Comparison of ENCODE assay signal across 18 mouse cellular contexts in genomic region chr16:93944301-93944700, GRCm38 (mm10).
"Had no signal": no experiment of that assay in that cellular context is flagged by ENCODE, and none has a peak within 500 bp of the region (broad histone marks: within the 10 kb centered on the region; RNA-seq: fewer than 3 reads in every experiment).

No protein-coding gene starts in this region.

- H3K4me1 ChIP-seq: liver, embryonic 15.5 days; midbrain, embryonic 12.5 days; neural tube, embryonic 12.5 days had no signal

- H3K9me3 ChIP-seq: liver, embryonic 13.5 days; liver, embryonic 15.5 days; lung, embryonic 15.5 days; midbrain, embryonic 12.5 days; neural tube, embryonic 12.5 days had no signal

- ATAC-seq: liver, postnatal 0 days; lung, postnatal 0 days had no signal

- H3K4me2 ChIP-seq: liver, embryonic 13.5 days; liver, embryonic 15.5 days; lung, embryonic 15.5 days; midbrain, embryonic 12.5 days; neural tube, embryonic 12.5 days had no signal

- H3K4me3 ChIP-seq: liver, embryonic 13.5 days; liver, embryonic 15.5 days; lung, embryonic 15.5 days; midbrain, embryonic 12.5 days; neural tube, embryonic 12.5 days had no signal

- H3K9ac ChIP-seq: liver, embryonic 13.5 days; liver, embryonic 15.5 days; liver, postnatal 0 days; lung, embryonic 15.5 days; midbrain, embryonic 12.5 days; neural tube, embryonic 12.5 days had no signal

- H3K27me3 ChIP-seq: neural tube, embryonic 12.5 days had no signal

- H3K36me3 ChIP-seq: liver, embryonic 13.5 days; liver, embryonic 15.5 days; lung, embryonic 15.5 days; midbrain, embryonic 12.5 days; neural tube, embryonic 12.5 days had no signal

- DNase-seq: liver, embryonic 13.5 days; liver, postnatal 0 days; lung, adult 2 months; lung, postnatal 14 days; lung, postnatal 36 days; midbrain, embryonic 14.5 days; right cerebral cortex, postnatal 25 days; right cerebral cortex, postnatal 4 days; spleen, adult 18-20 months; thymus, adult 18-20 months; thymus, postnatal 25 days; thymus, postnatal 4 days had no signal

- H3K27ac ChIP-seq: liver, embryonic 13.5 days; liver, embryonic 15.5 days; lung, embryonic 15.5 days; macrophage; midbrain, embryonic 12.5 days; neural tube, embryonic 12.5 days had no signal
